Mouse (Mus musculus) thymus, postnatal 36 days (tissue): ENCODE measurements around the gene Evi2b.

Experiments used
- DNase-seq, 2 experiments: peaks; one replicate each; pipeline ENCODE4 v3.0.0; 2022; ENCODE audit warnings: mixed read lengths in 2 of 2

Gene Evi2b

GRCm38 (mm10) chr11:79521930-79522329 lies 1.6 kb downstream of the Evi2b start:
- no peak for DNase-seq

- no peak for DNase-seq
These were observed 2.8 kb downstream of the Evi2b start for GRCm38 (mm10) chr11:79520772-79521171.

GRCm38 (mm10) chr11:79519878-79520291 lies 3.7 kb downstream of the Evi2b start:
- no peak for DNase-seq

GRCm38 (mm10) chr11:79519299-79519698 lies 4.3 kb downstream of the Evi2b start:
- DNase-seq = no peak

- no peak for DNase-seq
These were observed 7.8 kb downstream of the Evi2b start for GRCm38 (mm10) chr11:79515798-79516197.

GRCm38 (mm10) chr11:79515331-79515730 lies 8.2 kb downstream of the Evi2b start:
- no peak for DNase-seq

GRCm38 (mm10) chr11:79511970-79512369 lies 11.6 kb downstream of the Evi2b start:
- no peak for DNase-seq

- no peak for DNase-seq
These were observed 19.1 kb downstream of the Evi2b start for GRCm38 (mm10) chr11:79504506-79504905.

GRCm38 (mm10) chr11:79503845-79504244 lies 19.7 kb downstream of the Evi2b start, which contains the start of gene Omg:
Gene Omg, minus strand, starts transcription at chr11:79504084.
- DNase-seq = no peak

GRCm38 (mm10) chr11:79502917-79503316 lies 20.6 kb downstream of the Evi2b start:
- no peak for DNase-seq

GRCm38 (mm10) chr11:79494976-79495800 lies 28.4 kb downstream of the Evi2b start:
- no peak for DNase-seq

- DNase-seq = no peak
These were observed 38.8 kb downstream of the Evi2b start for GRCm38 (mm10) chr11:79484721-79485120.

- DNase-seq = no peak
These were observed 39.6 kb downstream of the Evi2b start for GRCm38 (mm10) chr11:79483876-79484528.

GRCm38 (mm10) chr11:79483392-79483791 lies 40.2 kb downstream of the Evi2b start:
- no peak for DNase-seq

- no peak for DNase-seq
These were observed 55.5 kb downstream of the Evi2b start for GRCm38 (mm10) chr11:79468097-79468496.
